Mouse (Mus musculus) adrenal gland, adult 18-20 months (tissue): ENCODE results near the gene Gm4881. TPM values are rescaled to one million over a fixed set of nuclear protein-coding genes. Genes with fewer than 3 reads are reported as not detected.

Source experiments
- DNase-seq, 2 experiments: peaks; one replicate each; pipeline ENCODE4 v3.0.0; 2021 to 2022; ENCODE audit warnings: low spot score in 2 of 2
- long read RNA-seq, 2 experiments: library from polyadenylated mRNA; stranded (forward); transcript quantifications; one replicate each; pipeline ENCODE4 v2.0.0; 2021
- total RNA-seq, 2 experiments: library from RNA; stranded (reverse); gene quantifications; 1 replicate in 1 of 2; 2 replicates in 1 of 2; pipeline ENCODE4 v1.2.3; 2021

Gene Gm4881
- total RNA-seq = not detected
- long read RNA-seq, experiment 1 = 0 reads
- long read RNA-seq, experiment 2 = 0 reads

- DNase-seq = no peak
Observed at GRCm38 (mm10) chr7:24944257-24944950, at the start of gene Gm4881. Gene Gm4881, minus strand, starts transcription at chr7:24944494.

- no peak for DNase-seq
Observed at GRCm38 (mm10) chr7:24993081-24993480, 48.8 kb upstream of the Gm4881 start.

- DNase-seq = no peak
Observed at GRCm38 (mm10) chr7:24990478-24990877, 46.2 kb upstream of the Gm4881 start.

GRCm38 (mm10) chr7:24987941-24988340, 43.6 kb upstream of the Gm4881 start:
- peak in 1 of 2 experiments; percentile 43 for DNase-seq

GRCm38 (mm10) chr7:24985799-24986198, 41.5 kb upstream of the Gm4881 start:
- DNase-seq = no peak

- no peak for DNase-seq
Observed at GRCm38 (mm10) chr7:24984307-24984706, 40.0 kb upstream of the Gm4881 start.

- no peak for DNase-seq
Observed at GRCm38 (mm10) chr7:24983396-24983795, 39.1 kb upstream of the Gm4881 start.

GRCm38 (mm10) chr7:24980439-24980838, 36.1 kb upstream of the Gm4881 start:
- no peak for DNase-seq

GRCm38 (mm10) chr7:24978781-24979180, 34.5 kb upstream of the Gm4881 start:
- DNase-seq = no peak

GRCm38 (mm10) chr7:24974893-24975595, 30.8 kb upstream of the Gm4881 start:
- DNase-seq = peak in 1 of 2 experiments; percentile 39

GRCm38 (mm10) chr7:24973902-24974301, 29.6 kb upstream of the Gm4881 start:
- no peak for DNase-seq

GRCm38 (mm10) chr7:24973208-24973607, 28.9 kb upstream of the Gm4881 start:
- DNase-seq = no peak

- DNase-seq = peak; percentile 85 to 86
Observed at GRCm38 (mm10) chr7:24971972-24972893, 27.9 kb upstream of the Gm4881 start, which contains the start of gene Rabac1. Gene Rabac1, minus strand, starts transcription at chr7:24972754.

- peak in 1 of 2 experiments; percentile 39 for DNase-seq
Observed at GRCm38 (mm10) chr7:24971261-24971971, 27.1 kb upstream of the Gm4881 start.

GRCm38 (mm10) chr7:24970341-24970740, 26.0 kb upstream of the Gm4881 start:
- no peak for DNase-seq

GRCm38 (mm10) chr7:24969805-24970204, 25.5 kb upstream of the Gm4881 start:
- DNase-seq = no peak

GRCm38 (mm10) chr7:24968463-24968862, 24.2 kb upstream of the Gm4881 start:
- no peak for DNase-seq

GRCm38 (mm10) chr7:24967966-24968365, 23.7 kb upstream of the Gm4881 start:
- no peak for DNase-seq

- DNase-seq = peak; percentile 76 to 84
Observed at GRCm38 (mm10) chr7:24964897-24965535, 20.7 kb upstream of the Gm4881 start.

- no peak for DNase-seq
Observed at GRCm38 (mm10) chr7:24964288-24964687, 20.0 kb upstream of the Gm4881 start.
